9 mouse cellular contexts compared by ENCODE assay signal in the genomic region with DNA sequence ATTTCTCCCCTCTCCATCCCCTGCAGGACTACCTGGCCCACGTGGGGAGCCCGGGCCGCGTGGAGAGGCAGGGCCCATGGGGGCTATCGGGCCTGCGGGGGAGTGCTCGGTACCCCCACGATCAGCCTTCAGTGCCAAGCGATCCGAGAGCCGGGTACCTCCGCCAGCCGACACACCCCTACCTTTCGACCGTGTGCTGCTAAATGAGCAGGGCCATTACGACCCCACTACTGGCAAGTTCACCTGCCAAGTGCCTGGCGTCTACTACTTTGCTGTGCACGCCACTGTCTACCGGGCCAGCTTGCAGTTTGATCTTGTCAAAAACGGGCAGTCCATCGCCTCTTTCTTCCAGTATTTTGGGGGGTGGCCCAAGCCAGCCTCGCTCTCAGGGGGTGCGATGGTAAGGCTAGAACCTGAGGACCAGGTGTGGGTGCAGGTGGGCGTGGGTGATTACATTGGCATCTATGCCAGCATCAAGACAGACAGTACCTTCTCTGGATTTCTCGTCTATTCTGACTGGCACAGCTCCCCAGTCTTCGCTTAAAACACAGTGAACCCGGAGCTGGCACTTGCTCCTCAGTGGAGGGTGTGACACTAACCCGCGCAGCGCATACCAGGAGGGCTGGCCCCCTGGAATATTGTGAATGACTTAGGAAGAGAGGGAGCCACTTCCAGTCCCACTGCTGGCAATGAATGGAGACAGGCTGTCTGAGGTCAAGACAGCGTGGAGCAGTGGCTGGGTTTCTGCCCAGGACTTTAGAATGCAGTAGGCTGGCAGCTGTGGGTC. TPM values are rescaled to one million over a fixed set of nuclear protein-coding genes. Genes with fewer than 3 reads are reported as not detected.
DNase-seq lines count a peak whose midpoint lies in the region; ATAC-seq and TF ChIP-seq lines count a peak whose summit lies in the region.
"Had no signal": no experiment of that assay in that cellular context is flagged by ENCODE, and none has a peak within 500 bp of the region (broad histone marks: within the 10 kb centered on the region; RNA-seq: fewer than 3 reads in every experiment).

No protein-coding gene starts in this region.

- no peaks in the 10 kb centered on the region for H3K9me3 ChIP-seq in heart, embryonic 13.5 days
- H3K9me3 ChIP-seq in E14TG2a.4 (ENCODE audit: low read length) = no peaks in the 10 kb centered on the region
- H3K9me3 ChIP-seq in forebrain, embryonic 13.5 days (replicated peaks) = no peaks in the 10 kb centered on the region
- no peaks in the 10 kb centered on the region for H3K9me3 ChIP-seq in limb, embryonic 13.5 days

- H3K27me3 ChIP-seq in heart, embryonic 13.5 days (replicated peaks) = no peaks in the 10 kb centered on the region
- no peaks in the 10 kb centered on the region for H3K27me3 ChIP-seq in E14TG2a.4 (ENCODE audit: insufficient read depth, low read length)
- H3K27me3 ChIP-seq in forebrain, embryonic 13.5 days = no peaks in the 10 kb centered on the region
- H3K27me3 ChIP-seq in limb, embryonic 13.5 days = no peaks in the 10 kb centered on the region

- 0 out of 2 replicates have a peak overlapping the region, but pooled peaks have one; percentile 29 for H3K27ac ChIP-seq in heart, embryonic 13.5 days (replicated peaks)
- H3K27ac ChIP-seq in forebrain, embryonic 13.5 days = no peak overlapping the region
- H3K27ac ChIP-seq in limb, embryonic 13.5 days = no peak overlapping the region

- peaks cover 63% of the 10 kb centered on the region for H3K4me1 ChIP-seq in heart, embryonic 13.5 days
- peaks cover 44% of the 10 kb centered on the region for H3K4me1 ChIP-seq in E14TG2a.4 (replicated peaks; ENCODE audit: low read depth, low read length)
- peaks cover 62% of the 10 kb centered on the region for H3K4me1 ChIP-seq in forebrain, embryonic 13.5 days
- peaks cover 57% of the 10 kb centered on the region for H3K4me1 ChIP-seq in limb, embryonic 13.5 days

- 80% methylated on average over 31 of the region's 31 CpGs for WGBS in heart, embryonic 13.5 days
- 77% methylated on average over 31 of the region's 31 CpGs for WGBS in forebrain, embryonic 13.5 days
- 80% methylated on average over 31 of the region's 31 CpGs for WGBS in limb, embryonic 13.5 days

- H3K36me3 ChIP-seq in heart, embryonic 13.5 days = peaks cover 31% of the 10 kb centered on the region
- peaks cover 51% of the 10 kb centered on the region for H3K36me3 ChIP-seq in E14TG2a.4 (ENCODE audit: insufficient read depth, low read length)
- peaks cover 31% of the 10 kb centered on the region for H3K36me3 ChIP-seq in forebrain, embryonic 13.5 days (ENCODE audit: poor library complexity, severe bottlenecking)
- H3K36me3 ChIP-seq in limb, embryonic 13.5 days = peaks cover 51% of the 10 kb centered on the region

- peak overlapping the region; percentile 68 for H3K4me2 ChIP-seq in heart, embryonic 13.5 days
- peak overlapping the region; percentile 46 for H3K4me2 ChIP-seq in forebrain, embryonic 13.5 days
- peak overlapping the region; percentile 59 for H3K4me2 ChIP-seq in limb, embryonic 13.5 days (replicated peaks)

- ATAC-seq in heart, embryonic 13.5 days (ENCODE audit: extremely low read depth, insufficient number of reproducible peaks, low FRiP score, low TSS enrichment) = no peak
- no peak for ATAC-seq in forebrain, embryonic 13.5 days
- ATAC-seq in limb, embryonic 13.5 days (ENCODE audit: low FRiP score, low read depth) = no peak

- H3K4me3 ChIP-seq in heart, embryonic 13.5 days = no peak overlapping the region
- peak overlapping the region; percentile 67 for H3K4me3 ChIP-seq in E14TG2a.4 (replicated peaks; ENCODE audit: low read length)
- H3K4me3 ChIP-seq in forebrain, embryonic 13.5 days = no peak overlapping the region
- peak overlapping the region; percentile 24 for H3K4me3 ChIP-seq in limb, embryonic 13.5 days

- TF ChIP-seq CTCF in E14TG2a.4 (conservative IDR thresholded peaks at IDR 0.05; ENCODE audit: low read length) = no peak

- H3K9ac ChIP-seq in heart, embryonic 13.5 days = peak overlapping the region; percentile 66
- H3K9ac ChIP-seq in forebrain, embryonic 13.5 days = peak overlapping the region; percentile 45; the same call in 1 of the 2 replicates
- H3K9ac ChIP-seq in limb, embryonic 13.5 days = 0 out of 2 replicates have a peak overlapping the region, but pooled peaks have one; percentile 45

- DNase-seq in heart, adult 8-10 months (ENCODE audit: low spot score) = no peak
- no peak for DNase-seq in frontal cortex, postnatal 25 days (ENCODE audit: low spot score in 2 of 2)
- no peak for DNase-seq in spleen, adult 18-20 months
- DNase-seq in kidney, postnatal 14 days = no peak

RNA-seq across cellular contexts. Expression of a gene that starts 1.4 kb away (rescaled TPM):
- polyA plus RNA-seq in heart, embryonic 13.5 days (2015; fragmentation: Nextera tagmentation; extraction: Ambion mirVana) = 1.1 and 2.1 TPM in 2 replicates
- total RNA-seq in heart, adult 8-10 months (2022) = 10 to 100 TPM in 1 of 4 experiments, 1 to 10 TPM in 3; 7.6 to 12.9 (median 8.9) TPM
- 1.0 and 1.2 TPM in 2 replicates for polyA plus RNA-seq in forebrain, embryonic 13.5 days (2015; fragmentation: Nextera tagmentation; extraction: Ambion mirVana)
- 2.6 and 3.4 TPM in 2 replicates for polyA plus RNA-seq in limb, embryonic 13.5 days (2015; fragmentation: Nextera tagmentation; extraction: Ambion mirVana)
- total RNA-seq: neutrophil, adult 5-6 weeks had no signal

RNA-seq across cellular contexts. Expression of a gene that starts 4.8 kb away (rescaled TPM):
- polyA plus RNA-seq in heart, embryonic 13.5 days (2015; fragmentation: Nextera tagmentation; extraction: Ambion mirVana) = not detected in 2 replicates
- total RNA-seq in heart, adult 8-10 months (2022) = under 1 TPM; 0.11 to 0.47 (median 0.30) TPM
- polyA plus RNA-seq in forebrain, embryonic 13.5 days (2015; fragmentation: Nextera tagmentation; extraction: Ambion mirVana) = 0.19 TPM in 1 of 2 replicates, not detected in the other
- polyA plus RNA-seq in limb, embryonic 13.5 days (2015; fragmentation: Nextera tagmentation; extraction: Ambion mirVana) = 0.09 and 0.10 TPM in 2 replicates
- total RNA-seq: neutrophil, adult 5-6 weeks had no signal

RNA-seq across cellular contexts. Expression of a gene that starts 4.9 kb away (rescaled TPM):
- 38.5 and 39.3 TPM in 2 replicates for polyA plus RNA-seq in heart, embryonic 13.5 days (2015; fragmentation: Nextera tagmentation; extraction: Ambion mirVana)
- 1 to 10 TPM; 5.2 to 7.0 (median 6.4) TPM for total RNA-seq in heart, adult 8-10 months (2022)
- polyA plus RNA-seq in forebrain, embryonic 13.5 days (2015; fragmentation: Nextera tagmentation; extraction: Ambion mirVana) = 45.7 and 50.1 TPM in 2 replicates
- polyA plus RNA-seq in limb, embryonic 13.5 days (2015; fragmentation: Nextera tagmentation; extraction: Ambion mirVana) = 79.6 and 84.1 TPM in 2 replicates

RNA-seq across cellular contexts. Expression of a gene that starts 6.9 kb away (rescaled TPM):
- polyA plus RNA-seq in heart, embryonic 13.5 days (2015; fragmentation: Nextera tagmentation; extraction: Ambion mirVana) = not detected in 2 replicates
- not detected for total RNA-seq in heart, adult 8-10 months (2022)
- polyA plus RNA-seq in forebrain, embryonic 13.5 days (2015; fragmentation: Nextera tagmentation; extraction: Ambion mirVana) = 0.06 and 0.23 TPM in 2 replicates
- 0.13 and 0.17 TPM in 2 replicates for polyA plus RNA-seq in limb, embryonic 13.5 days (2015; fragmentation: Nextera tagmentation; extraction: Ambion mirVana)
- total RNA-seq: neutrophil, adult 5-6 weeks had no signal

RNA-seq across cellular contexts. Expression of a gene that starts 25.8 kb away (rescaled TPM):
- 112 and 127 TPM in 2 replicates for polyA plus RNA-seq in heart, embryonic 13.5 days (2015; fragmentation: Nextera tagmentation; extraction: Ambion mirVana)
- total RNA-seq in heart, adult 8-10 months (2022) = 10 to 100 TPM; 20.5 to 35.2 (median 28.1) TPM
- polyA plus RNA-seq in forebrain, embryonic 13.5 days (2015; fragmentation: Nextera tagmentation; extraction: Ambion mirVana) = 15.6 and 16.7 TPM in 2 replicates
- polyA plus RNA-seq in limb, embryonic 13.5 days (2015; fragmentation: Nextera tagmentation; extraction: Ambion mirVana) = 29.6 and 30.4 TPM in 2 replicates

Comparison
In these comparisons a context has a peak if more than half of its experiments do, and no peak if none do; other contexts are left out.
1. H3K4me3 ChIP-seq: peak in E14TG2a.4 (single experiment) and limb, embryonic 13.5 days (single experiment); none in heart, embryonic 13.5 days (single experiment) and forebrain, embryonic 13.5 days (single experiment).
2. Peak in every context shown above with its lines, with median percentiles within 50 percentile points of each other: H3K4me2 ChIP-seq and H3K9ac ChIP-seq.